Mouse (Mus musculus): ENCODE measurements at regions not wholly inside any gene's neighbourhood (a gene's known extent, or its start where the extent isn't known, plus 50 kb on each side); places are given as distances from the start of the nearest gene placed in this dataset.

- TF ChIP-seq CTCF (conservative IDR thresholded peaks at IDR 0.05; ENCODE audit: insufficient read depth, insufficient read length, low read depth, low read length) (no peak), POLR2A (IDR thresholded peaks at IDR 0.05; ENCODE audit: low read depth, low read length) (no peak)
Observed at GRCm38 (mm10) chr1:23491041-23491440, 93.5 kb upstream of the Ogfrl1 start.
